Mouse (Mus musculus) kidney, adult 10 weeks (tissue): ENCODE measurements around the gene Clec4f. TPM values are rescaled to one million over a fixed set of nuclear protein-coding genes. Genes with fewer than 3 reads are reported as not detected.

Experiments used
- polyA plus RNA-seq: library from polyadenylated mRNA; stranded (reverse); fragments of 350-450 nt; fragmentation: Illumina TruSeq; extraction: RNeasy Lipid Tissue Mini Kit (QIAGEN cat#74804); gene quantifications from one replicate; pipeline ENCODE4 v1.2.3, GENCODE M21; 2014; ENCODE audit warnings: low read depth, low replicate concordance

Gene Clec4f
- not detected for polyA plus RNA-seq

DNA sequence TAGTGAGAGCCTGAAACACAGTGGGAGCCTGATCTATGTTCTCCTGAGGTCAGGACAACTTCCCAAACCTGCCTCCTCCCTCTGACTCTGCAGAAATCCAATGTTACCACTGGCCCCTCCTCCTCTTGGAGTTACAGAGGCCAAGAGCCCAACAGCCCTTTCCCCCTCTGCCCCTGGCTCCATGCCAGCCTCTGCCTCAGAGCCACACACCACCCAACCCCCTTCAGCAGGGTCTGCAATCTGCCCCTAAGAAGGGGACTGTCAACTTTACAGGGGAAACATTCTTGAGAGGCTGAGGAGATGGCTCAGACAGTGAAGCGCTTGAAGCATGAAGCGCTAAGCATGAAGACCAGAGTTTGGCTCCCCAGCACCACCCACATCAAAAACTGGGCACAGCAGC, at the start of gene Clec4f:
Clec4f (minus strand) TSS at position 101 of the 400 bp plus-strand sequence.

GRCm38 (mm10) chr6:83677757-83678156, 21.8 kb upstream of the Clec4f start, which contains the start of gene Cd207:
TSS of gene Cd207 (minus strand) at chr6:83677857.

Other genes with a start within 250 kb of the Clec4f start
- 5.5 TPM for gene Tet3, start 197.1 kb downstream of the Clec4f start, polyA plus RNA-seq
- 18.8 TPM for gene Dguok, start 149.2 kb downstream of the Clec4f start, polyA plus RNA-seq
- 0.81 TPM for gene Actg2, start 119.9 kb downstream of the Clec4f start, polyA plus RNA-seq
- 58.8 TPM for gene Stambp, start 83.5 kb downstream of the Clec4f start, polyA plus RNA-seq
- not detected for gene Cd207, start 21.7 kb upstream of the Clec4f start, polyA plus RNA-seq
- not detected for gene Vax2, start 55.1 kb upstream of the Clec4f start, polyA plus RNA-seq
- 39.3 TPM for gene Atp6v1b1, start 86.8 kb upstream of the Clec4f start, polyA plus RNA-seq
- gene Ankrd53, start 106.5 kb upstream of the Clec4f start, polyA plus RNA-seq, result not detected
- 21.1 TPM for gene Tex261, start 119.6 kb upstream of the Clec4f start, polyA plus RNA-seq
- gene Nagk, start 138.8 kb upstream of the Clec4f start, polyA plus RNA-seq, result 13.4 TPM
- 28.2 TPM for gene Paip2b, start 175.6 kb upstream of the Clec4f start, polyA plus RNA-seq
- 164 TPM for gene Zfp638, start 210.9 kb upstream of the Clec4f start, polyA plus RNA-seq